In genomic region chr19:49305804-49306203, GRCm38 (mm10) we compare ENCODE assay signal across 19 mouse cellular contexts.
DNase-seq lines count a peak whose midpoint lies in the region; ATAC-seq and TF ChIP-seq lines count a peak whose summit lies in the region.
"Had no signal": no experiment of that assay in that cellular context is flagged by ENCODE, and none has a peak within 500 bp of the region (broad histone marks: within the 10 kb centered on the region; RNA-seq: fewer than 3 reads in every experiment).

No protein-coding gene starts in this region.

- no peaks in the 10 kb centered on the region for H3K27me3 ChIP-seq in hindbrain, postnatal 0 days (ENCODE audit: insufficient read depth, low read length)
- H3K27me3 ChIP-seq in hindbrain, embryonic 13.5 days: no peaks in the 10 kb centered on the region
- 0 out of 2 replicates have a peak, but pooled peaks cover 3% of the 10 kb centered on the region for H3K27me3 ChIP-seq in midbrain, embryonic 12.5 days
- no peaks in the 10 kb centered on the region for H3K27me3 ChIP-seq in forebrain, embryonic 15.5 days
- H3K27me3 ChIP-seq: embryonic facial prominence, embryonic 15.5 days; intestine, embryonic 15.5 days had no signal

- DNase-seq in hindbrain, postnatal 0 days (ENCODE audit: low spot score): peak; percentile 22
- peak; percentile 26 for DNase-seq in embryo, embryonic 10.5 days (ENCODE audit: low spot score)
- no peak for DNase-seq in adipocyte (ENCODE audit: low spot score)
- DNase-seq: adrenal gland, adult 8-10 months; adrenal gland, postnatal 36 days; cerebellum, adult 11 months; cerebellum, adult 8-10 months; heart, adult 18-20 months; heart, postnatal 10 days; heart, postnatal 4 days had no signal

- no peaks in the 10 kb centered on the region for H3K36me3 ChIP-seq in hindbrain, postnatal 0 days (ENCODE audit: insufficient read depth, low read length)
- no peaks in the 10 kb centered on the region for H3K36me3 ChIP-seq in hindbrain, embryonic 13.5 days
- no peaks in the 10 kb centered on the region for H3K36me3 ChIP-seq in midbrain, embryonic 12.5 days
- H3K36me3 ChIP-seq in forebrain, embryonic 15.5 days: no peaks in the 10 kb centered on the region
- H3K36me3 ChIP-seq: embryonic facial prominence, embryonic 15.5 days; forebrain, embryonic 10.5 days; heart, embryonic 10.5 days; intestine, embryonic 15.5 days had no signal

- no peak overlapping the region for H3K9ac ChIP-seq in hindbrain, postnatal 0 days (replicated peaks; ENCODE audit: low read length)
- no peak overlapping the region for H3K9ac ChIP-seq in hindbrain, embryonic 13.5 days
- H3K9ac ChIP-seq in midbrain, embryonic 12.5 days (replicated peaks): no peak overlapping the region
- no peak overlapping the region for H3K9ac ChIP-seq in forebrain, embryonic 15.5 days (replicated peaks)
- H3K9ac ChIP-seq: embryonic facial prominence, embryonic 15.5 days; intestine, embryonic 15.5 days had no signal

- no peak overlapping the region for H3K4me2 ChIP-seq in hindbrain, postnatal 0 days (ENCODE audit: low read depth, low read length)
- H3K4me2 ChIP-seq in hindbrain, embryonic 13.5 days: no peak overlapping the region
- no peak overlapping the region for H3K4me2 ChIP-seq in midbrain, embryonic 12.5 days (replicated peaks)
- H3K4me2 ChIP-seq in forebrain, embryonic 15.5 days (replicated peaks): no peak overlapping the region
- H3K4me2 ChIP-seq: embryonic facial prominence, embryonic 15.5 days; intestine, embryonic 15.5 days had no signal

- no peak for TF ChIP-seq CTCF in hindbrain, postnatal 0 days (IDR thresholded peaks at IDR 0.05; ENCODE audit: low read depth)

- no peak overlapping the region for H3K4me3 ChIP-seq in hindbrain, postnatal 0 days (ENCODE audit: low read length)
- no peak overlapping the region for H3K4me3 ChIP-seq in hindbrain, embryonic 13.5 days
- H3K4me3 ChIP-seq in midbrain, embryonic 12.5 days: no peak overlapping the region
- H3K4me3 ChIP-seq in forebrain, embryonic 15.5 days: no peak overlapping the region
- H3K4me3 ChIP-seq: embryonic facial prominence, embryonic 15.5 days; erythroblast, embryonic 14.5 days; forebrain, embryonic 10.5 days; heart, embryonic 10.5 days; intestine, embryonic 15.5 days had no signal

- no peaks in the 10 kb centered on the region; the same call in 1 of the 2 replicates for H3K4me1 ChIP-seq in hindbrain, postnatal 0 days (ENCODE audit: insufficient read depth, low read length)
- no peaks in the 10 kb centered on the region for H3K4me1 ChIP-seq in hindbrain, embryonic 13.5 days (replicated peaks)
- H3K4me1 ChIP-seq in midbrain, embryonic 12.5 days: no peaks in the 10 kb centered on the region; the same call in 1 of the 2 replicates
- H3K4me1 ChIP-seq in forebrain, embryonic 15.5 days: peaks cover 8% of the 10 kb centered on the region; the same call in 1 of the 2 replicates
- H3K4me1 ChIP-seq: embryonic facial prominence, embryonic 15.5 days; forebrain, embryonic 10.5 days; heart, embryonic 10.5 days; intestine, embryonic 15.5 days had no signal

- no peaks in the 10 kb centered on the region for H3K9me3 ChIP-seq in hindbrain, postnatal 0 days (ENCODE audit: low read length)
- H3K9me3 ChIP-seq in hindbrain, embryonic 13.5 days: no peaks in the 10 kb centered on the region
- no peaks in the 10 kb centered on the region for H3K9me3 ChIP-seq in midbrain, embryonic 12.5 days
- H3K9me3 ChIP-seq in forebrain, embryonic 15.5 days: no peaks in the 10 kb centered on the region
- H3K9me3 ChIP-seq: embryonic facial prominence, embryonic 15.5 days; forebrain, embryonic 10.5 days; heart, embryonic 10.5 days; intestine, embryonic 15.5 days had no signal

- 42% methylated on average over 3 of the region's 3 CpGs for WGBS in hindbrain, postnatal 0 days
- WGBS in hindbrain, embryonic 13.5 days: 58% methylated on average over 3 of the region's 3 CpGs
- WGBS in midbrain, embryonic 12.5 days: 57% methylated on average over 3 of the region's 3 CpGs
- 95% methylated on average over 3 of the region's 3 CpGs for WGBS in forebrain, embryonic 15.5 days

- H3K27ac ChIP-seq in hindbrain, postnatal 0 days: no peak overlapping the region
- no peak overlapping the region for H3K27ac ChIP-seq in hindbrain, embryonic 13.5 days
- no peak overlapping the region for H3K27ac ChIP-seq in midbrain, embryonic 12.5 days (replicated peaks)
- no peak overlapping the region for H3K27ac ChIP-seq in forebrain, embryonic 15.5 days (replicated peaks)
- H3K27ac ChIP-seq: embryonic facial prominence, embryonic 15.5 days; forebrain, embryonic 10.5 days; heart, embryonic 10.5 days; intestine, embryonic 15.5 days had no signal

- ATAC-seq in hindbrain, postnatal 0 days: no peak
- no peak for ATAC-seq in hindbrain, embryonic 13.5 days (ENCODE audit: low FRiP score)
- ATAC-seq in midbrain, embryonic 12.5 days (ENCODE audit: low FRiP score, low read depth): peak; percentile 88
- no peak for ATAC-seq in forebrain, embryonic 15.5 days (replicated peaks)
- ATAC-seq: forebrain, embryonic 14.5 days; intestine, embryonic 15.5 days had no signal
